Mouse (Mus musculus) embryo, embryonic 9.5 days (tissue): ENCODE measurements around the gene Lrrc1.
"Not testable (repeated sequence)": the region's sequence is repeated elsewhere in the genome, so short reads cannot be mapped to it uniquely, and the experiment has no call there.

ENCODE experiments used
- DNase-seq: peaks from one replicate; pipeline ENCODE4 v3.0.0-alpha.2; 2017; ENCODE audit errors: extremely low spot score

The Lrrc1 gene

GRCm38 (mm10) chr9:77544354-77545067 is at the start of gene Lrrc1:
Gene Lrrc1, minus strand, starts transcription at chr9:77544870.
- peak; percentile 90 for DNase-seq

DNA sequence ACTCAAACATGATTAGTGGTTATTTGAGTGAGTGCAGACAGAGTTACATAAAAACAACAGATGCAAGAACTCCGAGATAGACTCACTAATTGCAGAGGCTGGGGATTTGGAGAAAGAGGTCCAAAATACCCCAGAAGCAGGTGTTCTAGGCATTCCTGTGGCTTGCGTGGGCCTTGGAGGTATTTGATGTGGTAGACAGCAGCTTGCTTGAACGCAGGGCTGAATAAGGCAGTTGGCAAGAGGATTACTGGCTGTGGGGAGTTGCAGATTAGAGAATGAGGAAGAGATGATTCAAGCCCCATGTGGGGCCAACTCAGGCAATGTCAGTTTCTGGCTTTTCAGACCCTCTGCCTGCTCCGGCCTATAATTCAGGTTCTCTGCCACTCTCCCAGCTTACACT is 47.8 kb upstream of the Lrrc1 start:
- DNase-seq, result no peak

- no peak for DNase-seq
Measured at GRCm38 (mm10) chr9:77589496-77589895, 44.8 kb upstream of the Lrrc1 start.

DNA sequence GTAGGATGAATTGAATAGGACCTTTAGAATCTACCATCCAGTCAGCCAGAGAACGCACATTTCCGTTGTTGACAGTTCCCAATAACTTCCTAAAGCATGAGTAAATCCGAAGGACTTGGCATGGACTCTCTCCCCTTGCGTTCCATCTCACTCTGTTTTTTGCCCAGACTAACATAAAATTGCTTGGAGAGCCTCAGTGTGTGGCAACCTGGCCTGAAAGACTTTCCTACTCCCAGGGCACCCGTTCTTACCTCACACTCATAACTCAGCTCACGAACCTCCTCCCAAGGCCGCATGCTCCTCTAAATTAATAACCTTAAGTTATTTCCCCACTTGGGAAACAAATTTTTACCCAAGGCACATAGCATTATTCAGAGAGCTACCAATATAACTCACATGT is 42.9 kb upstream of the Lrrc1 start:
- DNase-seq, result no peak

DNA sequence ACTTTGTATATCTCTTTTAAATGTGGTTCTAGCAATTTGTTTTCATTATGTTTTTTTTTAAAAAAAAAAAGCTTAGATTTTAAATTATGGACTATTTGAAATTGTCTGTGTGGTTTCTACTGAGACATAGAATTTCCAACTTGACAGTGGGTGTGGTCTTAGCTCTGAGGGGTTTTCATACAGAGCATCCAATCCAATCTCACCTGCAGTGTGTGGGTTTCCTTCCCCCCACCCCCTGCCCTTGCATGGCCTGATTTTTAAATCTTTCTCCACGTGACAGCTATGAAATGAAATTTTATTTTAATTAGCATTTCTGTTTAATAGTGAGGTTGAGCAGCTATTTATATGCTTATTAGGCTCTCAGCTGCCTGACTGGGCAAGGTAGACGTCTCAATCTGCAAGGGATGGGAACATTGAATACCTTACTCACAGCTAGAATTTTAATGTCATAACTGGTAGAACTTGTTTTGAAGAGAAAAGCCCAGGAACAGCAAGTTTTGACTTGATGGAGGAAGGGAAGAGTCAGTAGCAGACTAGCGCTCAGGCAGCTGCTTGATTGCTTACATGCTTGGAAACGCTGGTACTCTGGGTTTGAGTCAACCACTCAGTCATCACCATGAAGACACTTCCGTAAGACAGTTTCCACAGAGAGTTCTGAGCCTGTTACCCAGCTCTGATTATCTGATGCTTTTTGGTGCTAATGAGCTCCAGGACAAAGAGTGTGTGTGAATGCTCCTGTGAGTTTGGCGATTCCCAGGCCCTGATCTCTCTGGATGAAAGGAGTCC is 42.3 kb upstream of the Lrrc1 start:
- DNase-seq, result no peak

- DNase-seq, result no peak
Measured at GRCm38 (mm10) chr9:77584746-77585145, 40.1 kb upstream of the Lrrc1 start.

DNA sequence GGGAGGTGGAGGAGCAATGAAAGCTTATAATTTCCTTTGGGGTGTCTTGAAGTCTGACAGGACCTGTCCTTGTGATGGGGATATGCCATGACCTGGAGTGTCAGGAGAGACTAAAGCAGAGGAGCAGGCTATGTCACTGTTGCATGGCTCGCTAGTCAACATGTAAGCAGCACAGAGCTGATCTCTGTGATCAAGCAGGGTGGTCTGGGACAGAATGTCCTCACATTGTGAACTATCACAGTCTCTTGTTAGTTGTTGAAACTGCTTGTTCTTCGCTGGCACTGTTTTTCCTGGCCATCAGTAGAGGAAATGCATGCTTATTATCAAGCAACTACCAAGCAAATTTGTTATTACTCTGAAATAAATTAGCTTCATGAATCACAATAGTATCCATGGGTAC is 38.6 kb upstream of the Lrrc1 start:
- no peak for DNase-seq

GRCm38 (mm10) chr9:77579827-77580226 is 35.2 kb upstream of the Lrrc1 start:
- no peak for DNase-seq

DNA sequence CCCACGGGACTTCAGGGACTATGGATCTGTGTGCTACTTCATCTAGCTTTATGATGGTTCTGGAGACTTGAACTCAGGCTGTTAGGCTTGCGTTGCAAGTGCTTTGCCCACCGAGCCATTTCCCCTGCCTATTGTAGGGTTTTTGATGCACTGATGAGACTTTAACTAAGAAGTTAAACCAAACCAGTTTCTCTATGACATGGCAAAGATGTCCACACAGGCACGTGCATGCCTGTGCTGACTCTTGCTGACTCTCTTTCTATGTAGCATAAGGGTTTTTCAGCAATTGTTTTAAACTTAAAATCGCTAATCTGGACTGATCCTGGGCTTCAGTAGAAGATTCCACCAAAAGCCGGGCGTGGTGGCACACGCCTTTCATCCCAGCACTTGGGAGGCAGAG is 33.3 kb upstream of the Lrrc1 start:
- DNase-seq, result no peak

DNA sequence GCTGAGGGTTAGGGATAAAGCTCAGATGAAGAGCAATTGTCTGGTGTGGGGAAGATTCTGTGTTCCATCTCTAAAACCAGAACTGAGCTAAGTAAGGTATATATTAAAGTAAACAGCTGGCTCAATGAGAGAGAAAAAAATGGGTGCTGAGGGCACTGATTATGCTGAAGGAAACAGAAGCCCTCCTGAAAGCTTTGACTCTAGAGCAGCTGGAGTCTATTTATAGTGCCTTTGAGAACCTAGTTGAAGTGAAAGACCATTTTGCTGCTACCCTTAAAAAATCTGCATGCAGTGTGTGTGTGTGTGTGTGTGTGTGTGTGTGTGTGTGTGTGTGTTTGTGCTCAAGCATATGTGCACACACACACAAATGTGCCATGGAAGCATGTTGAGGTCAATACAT is 32.7 kb upstream of the Lrrc1 start:
- no peak for DNase-seq

GRCm38 (mm10) chr9:77576320-77576719 is 31.6 kb upstream of the Lrrc1 start:
- no peak for DNase-seq

- DNase-seq, result not testable (repeated sequence)
Measured at GRCm38 (mm10) chr9:77574996-77575395, 30.3 kb upstream of the Lrrc1 start.

DNA sequence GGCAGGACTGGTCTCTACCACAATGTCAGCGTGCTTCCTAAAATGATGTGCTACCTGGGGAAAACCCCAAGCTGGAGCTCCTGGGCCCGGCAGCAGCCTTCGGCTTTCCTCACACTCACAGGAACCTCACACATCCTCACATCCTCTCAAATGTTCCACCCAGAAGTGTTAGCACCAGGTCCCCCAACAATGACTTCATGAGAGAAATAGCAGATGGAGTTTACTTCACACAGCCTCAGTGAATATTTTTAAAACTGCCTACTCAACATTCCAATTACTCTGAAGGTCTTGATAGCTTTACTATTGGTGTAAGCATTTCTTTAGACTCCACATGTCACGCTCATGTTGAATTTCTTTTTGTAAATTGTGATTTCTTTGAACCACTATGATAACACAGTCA is 27.2 kb upstream of the Lrrc1 start:
- DNase-seq, result no peak

DNA sequence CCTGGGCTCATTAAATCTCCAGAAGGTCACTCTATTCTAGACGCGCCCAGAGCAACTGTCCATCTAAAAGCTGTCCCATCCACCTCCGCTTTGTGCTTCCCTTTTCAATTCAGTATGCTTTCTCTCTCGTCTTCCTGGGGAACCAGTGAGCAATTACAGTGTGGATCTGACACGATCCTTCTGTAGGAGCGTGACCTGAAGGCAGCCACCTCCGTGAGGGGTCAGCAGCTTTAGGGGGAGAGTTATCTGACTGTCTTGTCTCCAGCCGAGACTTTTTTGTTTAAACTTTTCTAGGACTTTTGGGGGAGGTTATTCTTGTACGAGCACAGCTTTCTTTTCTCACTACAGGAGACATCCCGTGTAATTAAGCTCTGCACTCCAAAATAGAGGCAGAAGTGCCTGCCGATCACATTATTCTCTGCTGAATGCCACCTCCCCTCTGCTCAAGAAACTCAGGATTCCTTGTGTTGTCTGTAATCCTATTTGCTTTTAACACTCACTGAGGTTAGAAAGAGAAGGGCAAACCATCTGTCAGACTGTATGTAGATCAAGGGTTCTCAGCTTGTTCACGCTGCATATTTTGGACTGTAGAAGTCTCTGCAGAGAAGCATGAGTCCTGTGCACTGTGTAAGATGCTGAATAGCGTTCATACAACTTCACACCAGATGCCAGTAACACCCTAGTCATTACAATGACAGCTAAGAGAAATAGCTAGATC is 24.3 kb upstream of the Lrrc1 start:
- DNase-seq, result no peak

DNA sequence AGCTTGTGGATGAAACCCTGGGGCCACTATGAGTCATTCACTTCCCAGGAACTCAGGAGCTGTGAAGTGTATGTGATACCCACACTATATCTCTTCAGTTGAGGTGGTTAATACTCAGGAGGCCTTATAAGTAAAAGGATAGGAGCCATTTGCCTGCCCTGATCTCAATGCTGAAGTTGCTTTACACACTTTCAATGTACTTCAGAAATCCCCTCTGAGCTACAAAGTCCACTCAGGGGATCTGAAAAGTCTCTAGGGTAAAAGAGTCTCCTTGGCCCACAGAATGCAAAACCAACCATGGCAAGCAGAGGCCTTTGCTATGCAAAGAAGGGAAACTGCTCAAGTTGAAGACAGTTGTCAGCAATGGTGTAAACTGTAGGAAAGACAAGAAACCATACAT is 17.2 kb upstream of the Lrrc1 start:
- DNase-seq, result no peak

DNA sequence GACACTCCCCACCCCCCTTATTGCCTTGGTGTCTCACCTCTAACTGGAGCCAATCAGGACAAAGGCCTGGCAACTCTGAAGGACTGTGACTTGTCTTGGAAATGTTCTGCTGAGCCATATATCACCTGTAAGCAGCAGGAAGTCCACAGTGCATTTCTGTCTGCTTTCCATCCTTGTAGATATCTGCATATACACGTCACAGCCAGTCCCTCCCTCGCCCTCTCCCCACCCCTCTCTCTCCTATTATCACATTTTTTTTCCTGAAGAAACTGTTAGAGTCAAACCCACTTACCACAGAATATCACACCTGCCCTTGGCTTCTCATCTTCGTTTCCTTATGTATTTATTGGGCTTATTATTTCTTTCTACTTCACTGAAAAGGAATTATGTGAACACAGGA is 13.3 kb upstream of the Lrrc1 start:
- DNase-seq, result no peak

- no peak for DNase-seq
Measured at GRCm38 (mm10) chr9:77557181-77557580, 12.5 kb upstream of the Lrrc1 start.

GRCm38 (mm10) chr9:77556435-77556834 is 11.8 kb upstream of the Lrrc1 start:
- no peak for DNase-seq

DNA sequence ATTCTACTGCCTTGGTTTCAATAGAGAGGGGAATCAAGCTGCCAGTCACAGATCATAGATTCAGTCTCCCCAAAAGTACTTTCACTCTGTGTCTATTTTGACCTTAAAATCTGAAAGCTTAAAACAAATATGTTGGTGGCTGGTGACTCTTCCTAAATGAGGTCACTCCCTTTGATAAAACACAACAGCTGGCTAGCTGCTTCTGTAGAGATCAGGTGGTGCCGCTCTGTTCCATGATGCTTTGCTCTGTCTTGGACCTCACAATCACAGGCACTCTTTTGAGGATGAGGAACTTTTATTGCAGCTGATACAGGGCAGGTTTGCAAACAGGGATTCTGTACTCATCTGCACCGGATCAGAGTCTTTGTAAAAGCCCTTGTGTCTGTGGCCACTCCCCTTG is 8.8 kb upstream of the Lrrc1 start:
- no peak for DNase-seq

- DNase-seq, result no peak
Measured at GRCm38 (mm10) chr9:77551036-77551512, 6.4 kb upstream of the Lrrc1 start.

DNA sequence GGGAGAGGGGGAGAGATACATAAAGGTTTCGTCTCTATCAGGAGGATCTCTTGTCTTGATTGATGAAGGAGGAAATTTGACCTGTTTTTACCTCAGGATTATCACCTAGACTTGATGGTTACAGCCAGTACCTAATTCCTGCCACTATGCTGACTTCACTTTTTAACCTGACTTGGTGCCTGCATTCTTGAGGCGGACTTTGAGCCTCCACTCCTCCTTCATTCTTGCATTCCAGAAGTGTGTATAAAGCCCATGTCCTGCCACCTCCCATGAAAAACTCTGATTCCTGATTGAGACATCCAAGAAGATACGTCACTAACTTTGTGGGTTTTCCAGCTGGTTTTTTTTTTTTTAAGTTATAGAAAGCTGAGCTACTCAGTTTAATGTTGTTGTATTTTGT is 1.3 kb upstream of the Lrrc1 start:
- peak; percentile 12 for DNase-seq

DNA sequence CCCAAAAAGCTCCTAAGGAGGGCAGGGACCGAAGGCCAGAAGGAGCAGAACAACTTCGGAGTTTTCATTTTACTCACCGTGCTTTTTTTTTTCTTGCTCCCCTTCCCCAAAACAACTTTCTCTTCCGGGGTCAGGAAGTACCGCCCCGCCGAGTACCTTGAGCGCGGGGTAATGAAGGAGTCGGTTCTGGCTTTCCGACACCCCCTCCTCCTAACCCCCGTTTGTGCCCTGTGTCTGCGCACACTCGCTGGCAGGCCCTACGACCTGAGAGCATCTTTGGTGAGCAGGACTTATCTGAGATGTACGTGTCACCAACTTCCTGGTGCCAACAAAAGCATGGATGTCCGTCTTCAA is 375 bp upstream of the Lrrc1 start:
- no peak for DNase-seq
